Mouse (Mus musculus) neural tube, embryonic 10.5 days (tissue): ENCODE measurements at regions not wholly inside any gene's neighbourhood (a gene's known extent, or its start where the extent isn't known, plus 50 kb on each side); places are given as distances from the start of the nearest gene placed in this dataset.

Source experiments
- DNase-seq: peaks from one replicate; pipeline ENCODE4 v3.0.0-alpha.2; 2017; ENCODE audit warnings: low spot score; ENCODE audit errors: extremely low spot score

- no peak for DNase-seq
Measured at GRCm38 (mm10) chr8:89341686-89342085, 297.7 kb upstream of the Sall1 start.

GRCm38 (mm10) chr8:89335416-89335815, 291.5 kb upstream of the Sall1 start:
- DNase-seq: no peak

GRCm38 (mm10) chr8:89325751-89326351, 281.9 kb upstream of the Sall1 start:
- no peak for DNase-seq

GRCm38 (mm10) chr8:89325248-89325645, 281.3 kb upstream of the Sall1 start:
- DNase-seq: no peak

- DNase-seq: no peak
Measured at GRCm38 (mm10) chr8:89324462-89325247, 280.7 kb upstream of the Sall1 start.

- DNase-seq: no peak
Measured at GRCm38 (mm10) chr8:89317514-89318289, 273.7 kb upstream of the Sall1 start.

GRCm38 (mm10) chr8:89316566-89317175, 272.7 kb upstream of the Sall1 start:
- DNase-seq: no peak

- DNase-seq: no peak
Measured at GRCm38 (mm10) chr8:89314907-89315306, 270.9 kb upstream of the Sall1 start.

GRCm38 (mm10) chr8:89310696-89311214, 266.8 kb upstream of the Sall1 start:
- no peak for DNase-seq

- DNase-seq: no peak
Measured at GRCm38 (mm10) chr8:89309591-89309990, 265.6 kb upstream of the Sall1 start.

- DNase-seq: no peak
Measured at GRCm38 (mm10) chr8:89308950-89309349, 265.0 kb upstream of the Sall1 start.

- DNase-seq: no peak
Measured at GRCm38 (mm10) chr8:89308532-89308931, 264.6 kb upstream of the Sall1 start.

GRCm38 (mm10) chr8:89307601-89308000, 263.6 kb upstream of the Sall1 start:
- no peak for DNase-seq

- DNase-seq: no peak
Measured at GRCm38 (mm10) chr8:89307085-89307484, 263.1 kb upstream of the Sall1 start.

GRCm38 (mm10) chr8:89304116-89304515, 260.2 kb upstream of the Sall1 start:
- no peak for DNase-seq

GRCm38 (mm10) chr8:89303326-89303725, 259.4 kb upstream of the Sall1 start:
- no peak for DNase-seq

GRCm38 (mm10) chr8:89299637-89300036, 255.7 kb upstream of the Sall1 start:
- DNase-seq: no peak

- DNase-seq: no peak
Measured at GRCm38 (mm10) chr8:89295686-89296085, 251.7 kb upstream of the Sall1 start.

- no peak for DNase-seq
Measured at GRCm38 (mm10) chr8:89289017-89289416, 245.1 kb upstream of the Sall1 start.

GRCm38 (mm10) chr8:89284871-89285564, 241.1 kb upstream of the Sall1 start:
- DNase-seq: no peak
